8 mouse cellular contexts compared by ENCODE assay signal in the genomic region with DNA sequence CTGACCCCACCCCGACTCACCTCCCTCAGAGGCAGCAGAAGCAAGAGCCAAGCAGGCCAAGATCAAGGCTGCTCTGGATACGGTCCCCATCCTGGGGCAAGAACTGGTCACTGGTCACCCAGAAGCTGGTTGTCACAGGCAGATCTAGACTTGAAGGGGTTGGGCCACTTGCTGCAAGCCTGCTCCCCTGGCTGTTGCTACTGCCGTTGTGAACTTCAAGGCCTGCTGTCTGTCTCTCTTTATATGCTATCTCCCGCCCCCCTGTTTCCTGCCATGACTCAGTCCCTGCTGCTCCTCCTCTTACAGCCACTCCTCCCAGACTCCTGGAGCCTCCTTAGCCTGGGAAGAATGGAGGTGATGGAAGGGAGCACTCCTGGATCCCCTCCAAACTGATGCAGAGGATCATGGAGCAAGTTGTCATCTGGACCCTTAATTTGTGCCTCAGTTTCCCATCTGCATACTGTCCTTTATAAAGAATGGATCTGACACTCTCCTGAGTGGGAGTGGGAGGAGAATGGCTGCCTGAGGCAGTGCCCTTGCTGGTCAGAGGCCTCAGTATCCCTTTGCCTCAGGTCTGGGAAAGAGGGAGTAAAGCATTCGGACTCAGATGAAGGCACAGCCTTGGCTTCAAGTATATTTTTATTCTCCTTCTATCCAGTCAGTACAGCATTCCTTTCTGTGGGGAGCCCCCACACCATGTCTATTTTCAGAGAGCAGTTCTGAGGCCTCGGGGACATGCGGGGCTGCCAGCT. TPM values are rescaled to one million over a fixed set of nuclear protein-coding genes. Genes with fewer than 3 reads are reported as not detected.
DNase-seq lines count a peak whose midpoint lies in the region; ATAC-seq and TF ChIP-seq lines count a peak whose summit lies in the region.

Ecm1 (minus strand) TSS at position 217 of the 752 bp plus-strand sequence.

- no peak within 1 kb of the TSS for H3K4me2 ChIP-seq in neural tube, embryonic 11.5 days (ENCODE audit: low read depth)
- peak within 1 kb of the TSS; percentile 57 for H3K4me2 ChIP-seq in heart, embryonic 11.5 days
- H3K4me2 ChIP-seq in liver, embryonic 14.5 days (ENCODE audit: low read depth): peak within 1 kb of the TSS; percentile 29; the same call in 1 of the 2 replicates
- no peak within 1 kb of the TSS for H3K4me2 ChIP-seq in neural tube, embryonic 13.5 days

- no peaks in the 10 kb centered on the region for H3K27me3 ChIP-seq in neural tube, embryonic 11.5 days (ENCODE audit: control insufficient read depth, insufficient read depth, low read length)
- H3K27me3 ChIP-seq in heart, embryonic 11.5 days (ENCODE audit: control insufficient read depth, insufficient read depth, low read length): no peaks in the 10 kb centered on the region
- H3K27me3 ChIP-seq in liver, embryonic 14.5 days (ENCODE audit: control insufficient read depth, insufficient read depth, low read length): no peaks in the 10 kb centered on the region
- H3K27me3 ChIP-seq in neural tube, embryonic 13.5 days: no peaks in the 10 kb centered on the region

- no peak for TF ChIP-seq CTCF in brain, embryonic 14.5 days (IDR thresholded peaks at IDR 0.05; ENCODE audit: borderline replicate concordance, extremely low read depth, insufficient read depth, insufficient read length)
- no peak for TF ChIP-seq CTCF in liver, embryonic 14.5 days (IDR thresholded peaks at IDR 0.05; ENCODE audit: low read depth)

- no peak for TF ChIP-seq POLR2A in brain, embryonic 14.5 days (IDR thresholded peaks at IDR 0.05; ENCODE audit: borderline replicate concordance, extremely low read depth, insufficient read depth, insufficient read length, poor library complexity, severe bottlenecking)

- H3K4me1 ChIP-seq in neural tube, embryonic 11.5 days (ENCODE audit: control insufficient read depth, insufficient read depth, low read length): no peaks in the 10 kb centered on the region
- H3K4me1 ChIP-seq in heart, embryonic 11.5 days (ENCODE audit: control insufficient read depth, insufficient read depth, low read length): peaks cover 48% of the 10 kb centered on the region
- H3K4me1 ChIP-seq in liver, embryonic 14.5 days (replicated peaks; ENCODE audit: control insufficient read depth in 2 of 2, insufficient read depth in 2 of 2, low read length in 1 of 2): peaks cover 3 to 23% of the 10 kb centered on the region in 2 experiments
- 0 out of 2 replicates have a peak, but pooled peaks cover 3% of the 10 kb centered on the region for H3K4me1 ChIP-seq in neural tube, embryonic 13.5 days (replicated peaks)

- no peak within 1 kb of the TSS for H3K27ac ChIP-seq in neural tube, embryonic 11.5 days (ENCODE audit: low read depth, low read length)
- H3K27ac ChIP-seq in heart, embryonic 11.5 days (ENCODE audit: low read depth, low read length): peak within 1 kb of the TSS; percentile 70
- no peak within 1 kb of the TSS for H3K27ac ChIP-seq in liver, embryonic 14.5 days
- no peak within 1 kb of the TSS for H3K27ac ChIP-seq in neural tube, embryonic 13.5 days (replicated peaks)

- no peak for DNase-seq in neural tube, embryonic 11.5 days (ENCODE audit: low spot score)
- no peak for DNase-seq in neural tube, embryonic 10.5 days (ENCODE audit: extremely low spot score, low spot score)
- DNase-seq in brain, embryonic 14.5 days (ENCODE audit: low read depth): peak; percentile 5
- peak; percentile 63 for DNase-seq in kidney, adult 9 months
- no peak for DNase-seq in liver, embryonic 14.5 days (ENCODE audit: low read depth in 3 of 3, low spot score in 3 of 3)
- no peak for DNase-seq in testis, postnatal 10 days (ENCODE audit: low spot score)

- no peak for TF ChIP-seq EP300 in liver, embryonic 14.5 days (IDR thresholded peaks at IDR 0.05; ENCODE audit: low read depth)

- WGBS in neural tube, embryonic 11.5 days: 76% methylated on average over 7 of the region's 7 CpGs
- WGBS in heart, embryonic 11.5 days (ENCODE audit: insufficient replicate concordance): 43% methylated on average over 7 of the region's 7 CpGs
- 39% methylated on average over 7 of the region's 7 CpGs for WGBS in liver, embryonic 14.5 days (ENCODE audit: insufficient replicate concordance)
- WGBS in neural tube, embryonic 13.5 days: 79% methylated on average over 7 of the region's 7 CpGs

- H3K4me3 ChIP-seq in neural tube, embryonic 11.5 days (ENCODE audit: low read depth, low read length): no peak within 1 kb of the TSS
- peak within 1 kb of the TSS; percentile 25 for H3K4me3 ChIP-seq in heart, embryonic 11.5 days (ENCODE audit: low read depth, low read length)
- H3K4me3 ChIP-seq in liver, embryonic 14.5 days (ENCODE audit: insufficient read depth in 1 of 2, low read depth in 2 of 2, low read length in 2 of 2): no peak within 1 kb of the TSS
- no peak within 1 kb of the TSS for H3K4me3 ChIP-seq in neural tube, embryonic 13.5 days

- no peaks in the 10 kb centered on the region for H3K9me3 ChIP-seq in neural tube, embryonic 11.5 days (ENCODE audit: control insufficient read depth, low read length)
- no peaks in the 10 kb centered on the region for H3K9me3 ChIP-seq in heart, embryonic 11.5 days (replicated peaks; ENCODE audit: control insufficient read depth, low read length)
- H3K9me3 ChIP-seq in liver, embryonic 14.5 days (ENCODE audit: control insufficient read depth, low read length): no peaks in the 10 kb centered on the region
- H3K9me3 ChIP-seq in neural tube, embryonic 13.5 days: no peaks in the 10 kb centered on the region

- no peak within 1 kb of the TSS; the same call in 1 of the 2 replicates for H3K9ac ChIP-seq in neural tube, embryonic 11.5 days (ENCODE audit: low read length)
- peak within 1 kb of the TSS; percentile 54 for H3K9ac ChIP-seq in heart, embryonic 11.5 days (ENCODE audit: low read depth, low read length)
- H3K9ac ChIP-seq in liver, embryonic 14.5 days (replicated peaks): no peak within 1 kb of the TSS
- H3K9ac ChIP-seq in neural tube, embryonic 13.5 days: 0 out of 2 replicates have a peak within 1 kb of the TSS, but pooled peaks have one; percentile 26

- peaks cover 14% of the 10 kb centered on the region for H3K36me3 ChIP-seq in neural tube, embryonic 11.5 days (ENCODE audit: control insufficient read depth, insufficient read depth, low read length)
- H3K36me3 ChIP-seq in heart, embryonic 11.5 days (ENCODE audit: control insufficient read depth, insufficient read depth, low read length): peaks cover 16% of the 10 kb centered on the region
- peaks cover 9% of the 10 kb centered on the region for H3K36me3 ChIP-seq in liver, embryonic 14.5 days (replicated peaks; ENCODE audit: control insufficient read depth, insufficient read depth, low read depth)
- H3K36me3 ChIP-seq in neural tube, embryonic 13.5 days: peaks cover 90% of the 10 kb centered on the region

- ATAC-seq in neural tube, embryonic 11.5 days (ENCODE audit: insufficient read depth, low FRiP score, low TSS enrichment): no peak
- ATAC-seq in heart, embryonic 11.5 days (replicated peaks; ENCODE audit: insufficient number of reproducible peaks, low FRiP score, low TSS enrichment): peak; percentile 45; the same call in 1 of the 2 replicates
- ATAC-seq in liver, embryonic 14.5 days (ENCODE audit: insufficient read depth): no peak
- ATAC-seq in neural tube, embryonic 13.5 days (ENCODE audit: low read depth): no peak

RNA-seq across cellular contexts. Expression of gene Ecm1, which starts in this region (rescaled TPM):
- 20.5 and 21.5 TPM in 2 replicates for polyA plus RNA-seq in neural tube, embryonic 11.5 days (2014; fragmentation: Nextera tagmentation; extraction: Ambion mirVana)
- polyA plus RNA-seq in brain, embryonic 14.5 days (2012; rRNA removed): 20.2 and 21.2 TPM in 2 replicates
- polyA plus RNA-seq in heart, embryonic 11.5 days (2014; fragmentation: Nextera tagmentation; extraction: Ambion mirVana): 85.0 and 86.7 TPM in 2 replicates
- 9.3 and 9.8 TPM in 2 replicates for polyA plus RNA-seq in liver, embryonic 14.5 days (2012; rRNA removed)
- 10.2 and 12.9 TPM in 2 replicates for polyA plus RNA-seq in liver, embryonic 14.5 days (2014; fragmentation: Nextera tagmentation; extraction: Ambion mirVana)
- 13.1 and 16.6 TPM in 2 replicates for polyA plus RNA-seq in neural tube, embryonic 13.5 days (2015; fragmentation: Nextera tagmentation; extraction: Ambion mirVana)

Comparison
In these comparisons a context has a peak if more than half of its experiments do, and no peak if none do; other contexts are left out.
1. H3K9ac ChIP-seq: peak in heart, embryonic 11.5 days (single experiment) and neural tube, embryonic 13.5 days (single experiment); none in neural tube, embryonic 11.5 days (single experiment) and liver, embryonic 14.5 days (single experiment).
2. DNase-seq: peak in brain, embryonic 14.5 days (single experiment) and kidney, adult 9 months (single experiment); none in neural tube, embryonic 11.5 days (single experiment), neural tube, embryonic 10.5 days (single experiment), liver, embryonic 14.5 days (0 of 3) and testis, postnatal 10 days (single experiment).
3. H3K4me2 ChIP-seq: peak in heart, embryonic 11.5 days (single experiment) and liver, embryonic 14.5 days (single experiment); none in neural tube, embryonic 11.5 days (single experiment) and neural tube, embryonic 13.5 days (single experiment).